Mouse (Mus musculus) granulocyte monocyte progenitor cell, adult 5-6 weeks (primary cell): ENCODE results near the gene Bcar3. TPM values are rescaled to one million over a fixed set of nuclear protein-coding genes. Genes with fewer than 3 reads are reported as not detected.

Source experiments
- ATAC-seq: replicated peaks from 2 replicates; pipeline ENCODE4 v1.8.0; 2016; ENCODE audit warnings: mild to moderate bottlenecking, moderate TSS enrichment, inconsistent platforms; ENCODE audit not compliant: poor library complexity, severe bottlenecking
- total RNA-seq, 2 experiments: library from RNA; stranded (forward) in 1 of 2; stranded (reverse) in 1 of 2; fragments of 200-712, 200-1000 nt in 1 of 2; fragments of >200 nt in 1 of 2; fragmentation: Nextera tagmentation in 1 of 2; gene quantifications; 2 replicates each; pipeline ENCODE4 v1.2.3; 2014 to 2017

Gene Bcar3
- total RNA-seq, 2 experiments from 2014 or later: 0.77 TPM; not detected in 1

DNA sequence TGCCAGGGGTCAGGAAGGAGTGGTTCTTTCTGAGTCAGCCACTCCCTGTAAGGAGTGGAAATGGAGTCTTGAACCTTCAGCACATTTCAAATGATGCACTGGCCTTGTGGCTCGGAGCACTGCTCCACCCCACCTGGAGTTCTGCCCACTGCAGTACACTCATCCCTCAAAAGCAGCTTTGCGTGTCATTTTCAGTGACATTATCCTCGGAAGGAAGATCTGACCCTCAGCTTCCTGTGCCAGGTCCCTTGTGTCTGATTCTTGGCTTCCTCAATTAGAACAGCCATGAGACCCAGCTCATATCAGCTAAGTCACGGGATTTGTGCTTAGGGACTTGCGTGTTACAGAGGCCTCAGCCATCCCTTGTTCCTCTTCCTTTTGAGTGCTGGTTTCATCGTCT lies 203.9 kb downstream of the Bcar3 start:
- peak; percentile 22 for ATAC-seq

DNA sequence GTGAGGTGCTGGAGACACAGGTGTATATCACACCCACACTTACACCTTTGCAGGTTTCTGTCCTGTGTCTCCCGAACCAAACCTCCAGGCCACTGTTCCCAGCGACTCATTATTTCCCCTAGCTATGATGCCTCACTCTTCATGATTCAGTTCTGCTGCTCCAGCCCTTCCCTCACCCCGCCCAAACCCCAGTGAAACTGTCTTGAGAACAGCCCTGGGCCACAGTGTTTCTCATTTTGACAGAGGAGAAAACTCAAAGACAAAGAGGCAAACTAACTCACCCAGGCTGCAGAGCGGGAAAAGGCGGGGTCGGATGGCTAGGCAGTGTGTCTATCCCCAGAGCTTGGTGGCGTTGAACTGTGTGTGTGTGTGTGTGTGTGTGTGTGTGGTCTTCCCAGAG lies 204.6 kb downstream of the Bcar3 start:
- ATAC-seq: no peak

DNA sequence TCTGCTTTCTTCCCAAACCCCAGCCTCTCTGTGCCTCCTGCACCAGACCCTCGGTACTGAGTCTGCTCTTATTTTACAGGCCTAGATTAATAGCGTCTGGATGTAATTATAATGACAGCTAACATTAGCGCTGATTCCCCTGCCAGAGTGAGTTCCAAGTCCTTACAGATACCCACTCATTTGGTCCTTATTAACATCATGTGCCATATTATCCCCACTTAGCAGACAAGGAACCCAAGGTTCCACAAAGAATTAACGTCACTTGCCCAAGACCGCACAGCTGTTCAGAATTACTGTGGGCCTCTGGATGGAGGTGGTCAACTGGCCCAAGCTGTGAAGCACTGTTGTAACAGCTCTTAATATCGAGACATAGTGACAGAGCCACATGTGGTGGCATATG lies 205.7 kb downstream of the Bcar3 start:
- ATAC-seq: no peak

DNA sequence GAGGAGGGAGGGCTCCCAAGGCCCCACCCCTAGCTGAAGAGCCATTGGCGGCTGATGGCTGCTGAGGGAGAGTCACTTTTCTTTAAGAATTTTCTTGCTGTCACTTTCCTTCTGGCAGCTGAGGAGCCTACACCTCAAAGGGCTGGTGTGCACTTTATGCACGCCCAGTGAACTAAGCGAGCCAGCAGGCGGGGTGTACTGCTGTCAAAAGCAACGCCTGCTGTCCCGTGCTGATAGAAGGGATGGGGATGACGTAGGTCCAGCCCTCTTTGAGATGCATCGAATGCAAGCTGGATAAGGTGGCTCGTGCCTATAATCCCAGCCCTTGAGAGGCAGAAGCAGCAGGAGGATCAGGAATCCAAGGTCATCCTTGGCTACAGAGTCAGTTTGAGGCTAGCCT lies 207.0 kb downstream of the Bcar3 start:
- no peak for ATAC-seq

DNA sequence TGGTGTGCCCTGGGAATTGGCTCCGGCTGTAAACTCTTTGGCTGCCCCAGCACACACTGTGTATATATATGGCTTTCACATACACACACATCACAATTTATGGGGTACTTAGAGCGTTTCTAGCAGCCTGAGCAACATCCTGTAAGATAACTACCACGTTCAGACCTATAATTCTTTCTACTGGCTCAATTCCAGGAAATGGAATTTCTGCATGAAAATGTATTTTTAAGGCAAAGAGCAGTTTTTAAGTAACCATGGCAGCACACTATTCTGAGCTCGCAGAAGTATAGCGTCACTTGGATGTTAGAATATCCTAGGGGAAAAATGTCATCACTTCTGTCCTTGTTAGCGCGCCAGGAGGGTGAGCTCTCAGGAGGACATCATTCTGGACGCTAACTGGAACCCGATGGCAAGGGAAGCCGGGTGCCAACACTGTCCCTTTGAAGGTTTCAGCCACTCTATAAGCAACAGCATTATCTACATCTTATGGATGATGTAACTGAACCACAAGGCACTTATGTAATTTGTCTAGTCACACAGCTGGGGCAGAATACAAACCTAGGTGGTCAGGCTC lies 212.5 kb downstream of the Bcar3 start:
- ATAC-seq: peak; percentile 23; the same call in 1 of the 2 replicates

DNA sequence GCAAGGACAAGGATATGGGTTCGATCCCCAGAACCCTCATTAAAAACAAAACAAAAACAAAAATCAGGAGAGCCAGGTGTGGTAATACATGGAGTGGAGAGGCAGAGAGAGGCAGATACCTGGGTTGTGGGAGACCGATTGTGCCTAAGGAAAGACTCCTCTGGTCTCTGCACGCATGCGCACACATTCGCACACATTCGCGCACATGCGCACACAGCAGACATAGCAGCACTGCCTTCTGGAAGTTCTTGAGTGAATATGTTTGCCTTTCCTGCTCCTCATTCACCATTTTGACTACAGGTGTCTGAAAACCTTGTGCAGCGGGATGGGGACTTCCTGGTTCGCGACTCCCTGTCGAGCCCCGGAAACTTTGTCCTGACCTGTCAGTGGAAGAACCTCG lies 213.9 kb downstream of the Bcar3 start:
- ATAC-seq: no peak

DNA sequence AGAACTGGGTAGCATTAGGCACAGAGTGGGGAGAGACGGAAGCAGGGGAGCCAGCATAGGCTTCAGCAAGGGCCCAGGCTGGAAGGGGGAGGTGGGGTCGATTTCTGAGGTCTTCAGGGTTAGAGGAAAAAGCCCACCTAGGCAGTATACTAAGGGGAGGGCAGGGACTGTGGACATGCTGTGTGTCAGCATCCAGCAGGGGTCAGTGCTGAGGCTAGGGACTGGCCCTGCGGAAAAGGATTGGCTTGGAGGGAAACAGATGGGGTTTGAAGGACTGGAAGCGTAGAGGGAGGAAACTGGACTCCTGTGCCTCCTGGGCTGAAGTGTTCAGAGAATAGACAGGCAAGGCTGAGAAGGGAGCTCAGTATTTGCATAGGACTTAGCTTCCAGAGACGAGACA lies 215.1 kb downstream of the Bcar3 start:
- peak; percentile 92 for ATAC-seq

DNA sequence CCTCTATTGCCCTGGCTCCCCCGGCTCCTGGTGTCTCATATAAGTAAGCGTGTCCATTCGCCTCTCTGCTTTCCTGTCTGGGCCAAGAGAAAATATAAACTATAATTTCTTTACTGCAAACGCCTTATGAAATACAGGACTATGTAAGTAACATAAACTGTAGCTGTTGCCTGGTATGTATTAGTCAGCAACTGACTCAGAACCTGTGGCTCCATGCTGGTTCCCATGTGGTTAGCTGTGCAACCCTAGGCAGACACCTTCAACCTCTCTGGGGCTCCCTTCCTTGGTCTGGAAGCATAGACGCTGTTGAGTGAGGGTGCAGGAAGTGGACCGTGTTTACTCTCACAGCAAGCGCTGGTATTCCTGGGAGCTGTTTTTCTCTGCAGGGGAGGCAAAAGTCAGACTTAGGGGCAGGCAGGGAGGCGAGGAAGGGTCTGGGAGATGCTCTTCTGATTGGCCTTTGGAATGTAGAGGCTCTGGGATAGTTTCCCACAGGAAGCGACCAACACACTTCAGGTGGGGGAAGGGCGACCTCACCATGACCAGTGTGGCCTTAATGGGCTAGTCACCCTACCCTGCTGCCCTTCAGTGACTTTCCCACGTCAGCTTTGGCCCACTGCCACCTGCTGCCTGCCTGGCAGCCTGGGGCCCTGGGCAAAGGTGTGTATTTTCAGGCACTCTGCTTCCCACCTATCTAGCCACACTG lies 215.8 kb downstream of the Bcar3 start:
- peak; percentile 54 for ATAC-seq

DNA sequence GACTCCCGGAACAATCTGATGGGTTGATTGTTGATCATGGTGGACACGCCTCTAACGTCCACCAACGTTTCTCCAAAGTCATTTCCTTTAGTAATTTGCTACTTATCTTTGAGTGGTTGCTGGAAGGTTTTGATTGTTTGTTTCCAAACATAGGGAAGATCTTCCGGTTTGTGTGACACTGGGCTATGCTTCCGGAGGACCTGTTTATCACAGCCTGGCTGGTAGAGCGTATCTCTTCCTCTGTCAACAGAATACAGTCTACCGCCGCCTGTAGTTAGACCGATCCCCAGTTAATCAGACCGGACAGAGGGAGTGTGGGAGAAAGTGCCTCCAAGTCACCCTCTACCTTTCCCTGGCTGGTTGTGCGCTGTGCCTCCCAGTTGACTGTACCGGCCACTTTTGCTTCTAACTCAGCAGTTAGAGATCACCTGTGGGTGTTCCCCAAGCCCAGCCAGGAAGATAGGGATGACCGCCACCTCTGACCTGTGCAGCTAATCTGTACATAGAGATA lies 216.4 kb downstream of the Bcar3 start:
- ATAC-seq: no peak

DNA sequence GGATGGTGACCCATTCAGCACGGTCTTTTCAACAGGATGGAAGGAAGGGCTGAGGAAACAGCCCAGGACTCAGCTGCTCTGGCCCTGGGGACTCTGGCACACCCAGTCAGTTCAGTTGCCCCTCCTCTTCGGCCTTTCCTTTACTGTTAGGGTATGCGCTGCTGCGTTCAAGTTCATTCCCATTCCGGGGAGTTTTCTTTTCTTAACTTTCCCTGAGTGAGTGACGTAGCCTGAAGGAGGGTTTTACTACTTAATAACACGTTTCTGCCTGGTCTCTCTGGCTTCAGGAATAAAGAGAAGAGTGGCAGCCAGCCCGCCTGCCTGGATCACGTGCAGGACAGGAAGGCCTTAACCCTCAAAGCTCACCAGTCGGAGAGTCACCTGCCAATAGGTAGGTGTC lies 217.0 kb downstream of the Bcar3 start:
- no peak for ATAC-seq

DNA sequence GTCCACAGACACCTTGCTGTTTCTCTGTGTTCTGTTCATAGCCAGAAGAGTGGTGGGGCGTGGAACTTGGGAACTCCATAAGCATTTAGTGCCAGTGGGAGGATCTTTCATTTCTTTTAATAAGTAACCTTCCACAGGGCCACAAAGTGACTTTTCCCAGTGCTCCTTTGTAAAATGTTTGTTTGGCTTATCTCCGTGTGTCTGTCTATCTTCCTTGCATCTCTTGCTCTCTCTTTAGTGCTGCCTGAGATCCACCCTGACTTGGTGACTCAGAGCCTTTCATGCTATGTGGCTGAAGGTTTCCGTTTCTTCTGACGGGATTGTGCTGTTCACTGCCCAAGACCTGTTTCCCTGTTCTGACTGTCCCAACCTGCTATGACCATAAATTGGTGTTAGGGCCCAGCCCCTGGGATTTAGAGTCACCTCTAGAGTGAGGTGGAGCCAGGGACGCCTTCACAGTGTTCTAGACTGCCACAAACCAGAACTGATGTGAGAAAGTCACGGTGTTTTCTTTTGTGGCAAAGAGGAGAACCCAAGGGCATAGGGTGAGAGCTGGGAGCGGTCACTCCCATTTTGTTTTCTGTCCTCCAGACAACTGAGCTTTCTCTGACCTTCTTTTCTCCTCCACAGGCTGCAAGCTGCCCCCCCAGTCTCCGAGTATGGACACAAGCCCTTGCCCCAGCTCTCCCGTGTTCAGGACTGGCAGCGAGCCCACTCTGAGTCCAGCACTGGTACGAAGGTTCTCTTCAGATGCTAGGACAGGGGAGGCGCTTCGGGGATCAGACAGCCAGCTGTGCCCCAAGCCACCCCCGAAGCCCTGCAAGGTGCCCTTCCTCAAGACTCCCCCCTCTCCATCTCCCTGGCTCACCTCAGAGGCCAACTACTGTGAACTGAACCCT lies 218.0 kb downstream of the Bcar3 start:
- no peak for ATAC-seq

DNA sequence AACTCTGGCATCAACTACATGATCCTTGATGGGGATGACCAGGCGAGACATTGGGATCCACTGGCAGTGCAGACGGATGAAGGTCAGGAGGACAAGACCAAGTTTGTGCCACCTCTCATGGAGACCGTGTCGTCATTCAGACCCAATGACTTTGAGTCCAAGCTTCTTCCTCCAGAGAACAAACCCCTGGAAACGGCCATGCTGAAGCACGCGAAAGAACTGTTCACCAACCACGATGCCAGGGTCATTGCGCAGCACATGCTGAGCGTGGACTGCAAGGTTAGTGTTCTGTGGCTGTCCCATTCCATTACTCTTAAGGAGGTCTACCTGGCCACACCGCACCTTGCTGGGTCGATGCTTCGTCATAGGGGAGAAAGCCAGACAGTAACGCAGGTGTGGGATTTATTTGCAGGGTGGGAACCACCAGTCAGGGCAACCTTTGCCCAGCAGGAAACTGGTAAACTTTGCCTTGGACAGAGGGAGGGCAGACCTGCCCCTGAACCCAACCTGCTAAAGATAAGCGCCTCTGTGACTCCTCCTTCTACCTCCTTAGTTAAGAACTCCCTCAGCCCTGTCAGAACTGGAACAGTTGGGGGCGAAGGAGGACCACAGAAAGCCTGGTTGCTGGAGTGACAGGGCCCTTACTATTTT lies 218.9 kb downstream of the Bcar3 start:
- ATAC-seq: no peak

DNA sequence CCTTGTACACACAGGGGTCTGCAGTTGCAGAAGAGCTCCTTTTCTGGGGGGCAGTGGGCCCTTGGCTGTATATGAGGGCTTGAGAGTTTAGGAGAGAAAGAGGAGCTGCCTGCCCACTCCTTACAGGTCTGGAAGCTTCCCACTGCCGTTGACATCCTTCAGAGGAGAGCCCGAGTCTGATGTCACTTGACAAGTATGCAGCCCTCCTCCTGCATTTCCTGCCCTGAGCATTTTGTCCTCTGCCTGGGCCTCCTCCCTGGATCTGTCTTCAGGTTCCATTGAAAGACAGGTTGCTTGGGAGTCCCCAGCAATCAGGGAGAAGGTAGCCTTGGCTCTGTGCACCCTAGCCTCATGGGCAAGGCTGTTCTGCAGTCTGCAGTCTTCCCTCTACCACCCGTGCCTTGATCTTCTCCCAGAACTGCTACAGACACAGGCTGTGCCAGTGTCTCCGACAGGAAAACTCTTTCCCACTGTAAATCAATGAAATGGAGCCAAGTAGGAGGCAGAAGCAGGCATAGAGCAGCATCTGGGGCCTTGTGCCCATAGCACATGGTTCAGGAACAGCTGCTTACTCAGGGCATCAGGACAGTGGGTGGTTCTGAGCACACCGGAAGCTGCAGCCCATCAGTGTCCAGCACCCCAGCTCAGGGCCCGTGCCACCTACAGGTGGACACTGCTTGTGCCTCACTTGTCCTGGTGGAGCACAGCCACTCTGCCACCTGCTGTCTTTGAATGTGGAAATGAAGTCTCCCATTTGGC lies 221.8 kb downstream of the Bcar3 start:
- no peak for ATAC-seq

DNA sequence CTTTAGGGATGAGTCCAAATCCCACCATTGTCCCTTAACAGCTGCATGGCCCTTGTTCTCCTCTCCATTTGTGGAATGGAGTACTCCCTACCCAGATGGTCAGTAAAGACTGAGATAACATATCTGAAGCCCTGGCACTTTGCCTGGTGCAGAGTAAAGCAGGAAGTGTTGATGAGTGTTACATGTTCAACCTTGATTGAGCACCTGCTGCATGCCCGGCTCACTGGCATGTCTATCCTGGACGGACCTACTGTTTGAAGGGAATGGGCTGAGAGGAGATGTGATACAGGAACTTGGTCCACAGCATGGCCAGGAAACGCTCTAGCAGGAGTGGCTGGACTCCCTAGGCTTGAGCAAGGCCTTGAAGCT lies 222.4 kb downstream of the Bcar3 start:
- no peak for ATAC-seq

DNA sequence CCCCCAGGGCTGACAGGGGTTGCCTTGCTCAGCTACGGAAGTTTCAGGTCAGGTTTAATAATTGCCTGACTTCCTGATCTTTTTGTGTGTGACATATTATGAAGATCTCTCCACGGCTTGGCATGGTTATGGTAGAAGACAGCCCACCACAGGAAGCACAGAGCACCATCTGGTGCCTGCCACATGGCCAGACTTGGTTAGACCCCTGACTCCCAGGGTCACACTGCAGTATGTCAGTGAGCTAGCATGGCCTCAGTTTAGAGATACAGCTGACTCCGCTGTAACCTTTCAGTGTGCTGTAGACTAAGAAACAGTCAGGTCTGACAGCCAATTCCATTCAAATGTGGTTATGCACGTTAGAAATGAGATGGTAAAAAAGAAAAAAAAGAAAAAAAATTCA lies 223.8 kb downstream of the Bcar3 start:
- no peak for ATAC-seq

DNA sequence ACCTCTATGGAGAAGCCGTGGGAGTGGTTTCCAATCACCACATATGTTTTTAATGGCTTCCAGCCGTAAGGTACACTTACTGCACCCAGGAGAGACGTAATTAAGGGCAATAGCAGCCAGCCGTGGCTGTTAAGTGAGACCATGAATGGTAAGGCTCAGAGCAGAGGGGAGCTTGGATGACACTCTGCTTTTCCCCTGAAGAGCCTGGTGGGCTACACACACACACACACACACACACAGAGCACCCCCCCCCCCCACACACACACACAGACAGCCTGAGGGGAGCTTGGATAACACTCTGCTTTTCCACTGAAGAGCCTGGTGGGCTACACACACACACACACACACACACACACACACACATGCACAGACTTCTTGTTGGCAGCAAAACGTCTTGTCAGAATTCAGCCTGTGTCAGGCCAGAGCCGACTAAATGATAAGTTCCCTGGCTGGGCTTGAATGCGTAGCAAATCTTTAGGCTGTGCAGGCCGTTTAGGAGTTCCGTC lies 224.3 kb downstream of the Bcar3 start:
- no peak for ATAC-seq

DNA sequence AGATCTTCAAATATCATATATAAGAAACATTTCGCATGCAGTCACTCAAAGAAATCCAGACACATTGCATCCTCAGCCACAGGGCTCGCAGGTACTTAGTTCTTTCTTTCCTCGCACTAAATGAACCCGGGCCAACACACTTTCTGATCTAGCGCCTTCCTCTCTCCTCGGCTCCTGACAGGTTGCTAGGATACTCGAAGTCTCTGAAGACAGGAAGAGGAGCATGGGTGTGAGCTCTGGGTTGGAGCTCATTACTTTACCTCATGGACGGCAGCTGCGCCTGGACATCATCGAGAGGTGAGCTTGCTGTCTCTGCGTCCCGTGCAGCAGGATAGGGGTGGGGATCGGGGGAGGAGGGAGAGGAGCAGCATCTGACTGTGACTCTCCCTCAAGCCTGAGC lies 225.1 kb downstream of the Bcar3 start:
- no peak for ATAC-seq

DNA sequence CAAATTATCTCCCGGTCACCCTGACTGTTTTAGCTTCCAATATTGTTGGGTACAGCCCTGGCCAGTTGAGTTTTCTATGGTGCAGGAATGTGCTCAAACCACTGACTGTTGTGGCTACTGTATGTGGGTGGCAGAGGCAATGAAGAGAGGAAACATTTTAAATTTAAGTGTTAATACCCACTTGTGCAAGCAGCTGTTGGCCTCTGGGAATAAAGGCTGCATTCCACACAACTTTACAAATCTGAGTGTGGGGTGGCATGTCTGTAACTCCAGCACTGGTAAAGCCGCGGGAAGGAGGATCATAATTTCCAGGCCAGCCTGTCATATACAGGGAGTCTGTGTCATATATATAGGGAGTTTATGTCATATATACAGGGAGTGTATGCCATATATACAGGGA lies 226.4 kb downstream of the Bcar3 start:
- ATAC-seq: no peak

DNA sequence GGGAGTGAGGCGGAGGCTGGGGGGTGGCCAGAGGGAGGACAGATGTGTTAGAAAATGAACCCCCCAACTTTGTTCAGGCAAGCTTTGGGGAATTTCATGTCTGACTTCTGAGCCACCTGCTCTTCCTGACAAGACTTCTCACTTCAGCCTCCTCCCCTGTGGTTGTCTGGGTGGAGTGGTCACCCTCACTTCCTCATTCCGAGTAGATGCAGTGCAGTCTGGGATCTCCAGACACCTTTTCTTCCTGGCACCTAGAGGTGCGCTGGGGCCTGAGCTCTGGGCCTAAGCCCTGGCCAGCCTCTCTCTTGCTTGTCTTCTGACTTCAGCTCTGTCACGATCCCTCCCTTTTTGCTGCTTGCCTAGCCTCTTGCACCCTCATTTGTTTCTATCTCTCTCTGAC lies 226.9 kb downstream of the Bcar3 start:
- peak; percentile 89 for ATAC-seq

DNA sequence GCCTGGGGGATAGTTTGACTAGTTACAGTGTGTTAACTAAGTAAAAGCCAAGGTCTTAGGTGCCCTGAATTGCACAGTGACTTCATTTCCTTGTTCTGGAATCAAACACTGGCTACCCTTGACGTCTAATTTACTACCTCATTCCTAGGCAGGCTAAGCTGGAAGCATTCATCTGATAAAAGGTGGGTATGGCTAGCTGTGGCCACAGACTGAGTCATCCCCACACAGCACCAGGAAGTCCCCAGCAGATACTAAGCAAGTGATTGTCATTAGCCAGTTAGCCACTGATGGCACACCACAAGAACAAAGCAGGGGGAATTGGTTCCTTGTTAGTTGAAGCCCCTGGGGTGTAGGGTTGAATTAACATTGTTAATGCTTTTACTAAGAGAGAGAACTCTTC lies 227.4 kb downstream of the Bcar3 start:
- ATAC-seq: peak; percentile 85
